Mouse (Mus musculus): ENCODE results near the gene Cmtm5. TPM values are rescaled to one million over a fixed set of nuclear protein-coding genes. Genes with fewer than 3 reads are reported as not detected.

The Cmtm5 gene
- polyA plus RNA-seq, 1 experiment from 2014 or later: 5.2 TPM

- WGBS: 92% methylated on average over 16 of the region's 16 CpGs
- Histone ChIP-seq H3K27ac (no peak overlapping the region), H3K4me3 (no peak overlapping the region), H3K4me1 (peaks cover 17% of the 10 kb centered on the region), H3K9me3 (replicated peaks) (peaks cover 16% of the 10 kb centered on the region), H3K27me3 (no peaks in the 10 kb centered on the region), H3K36me3 (peaks cover 54% of the 10 kb centered on the region), H3K9ac (no peak overlapping the region), H3K4me2 (replicated peaks) (no peak overlapping the region)
- ATAC-seq (ENCODE audit: low FRiP score): no peak
Measured at GRCm38 (mm10) chr14:54920076-54920685, 15.9 kb upstream of the Cmtm5 start.

GRCm38 (mm10) chr14:54924641-54925348 lies 11.3 kb upstream of the Cmtm5 start:
- Histone ChIP-seq H3K27me3 (no peaks in the 10 kb centered on the region; the same call in 1 of the 2 replicates), H3K4me3 (peak overlapping the region; percentile 55), H3K4me1 (peaks cover 39% of the 10 kb centered on the region), H3K9ac (peak overlapping the region; percentile 78), H3K4me2 (replicated peaks) (peak overlapping the region; percentile 91), H3K9me3 (replicated peaks) (peaks cover 16% of the 10 kb centered on the region), H3K36me3 (peaks cover 26% of the 10 kb centered on the region), H3K27ac (peak overlapping the region; percentile 95)
- WGBS: 7% methylated on average over 7 of the region's 7 CpGs
- ATAC-seq (ENCODE audit: low FRiP score): peak; percentile 55

DNA sequence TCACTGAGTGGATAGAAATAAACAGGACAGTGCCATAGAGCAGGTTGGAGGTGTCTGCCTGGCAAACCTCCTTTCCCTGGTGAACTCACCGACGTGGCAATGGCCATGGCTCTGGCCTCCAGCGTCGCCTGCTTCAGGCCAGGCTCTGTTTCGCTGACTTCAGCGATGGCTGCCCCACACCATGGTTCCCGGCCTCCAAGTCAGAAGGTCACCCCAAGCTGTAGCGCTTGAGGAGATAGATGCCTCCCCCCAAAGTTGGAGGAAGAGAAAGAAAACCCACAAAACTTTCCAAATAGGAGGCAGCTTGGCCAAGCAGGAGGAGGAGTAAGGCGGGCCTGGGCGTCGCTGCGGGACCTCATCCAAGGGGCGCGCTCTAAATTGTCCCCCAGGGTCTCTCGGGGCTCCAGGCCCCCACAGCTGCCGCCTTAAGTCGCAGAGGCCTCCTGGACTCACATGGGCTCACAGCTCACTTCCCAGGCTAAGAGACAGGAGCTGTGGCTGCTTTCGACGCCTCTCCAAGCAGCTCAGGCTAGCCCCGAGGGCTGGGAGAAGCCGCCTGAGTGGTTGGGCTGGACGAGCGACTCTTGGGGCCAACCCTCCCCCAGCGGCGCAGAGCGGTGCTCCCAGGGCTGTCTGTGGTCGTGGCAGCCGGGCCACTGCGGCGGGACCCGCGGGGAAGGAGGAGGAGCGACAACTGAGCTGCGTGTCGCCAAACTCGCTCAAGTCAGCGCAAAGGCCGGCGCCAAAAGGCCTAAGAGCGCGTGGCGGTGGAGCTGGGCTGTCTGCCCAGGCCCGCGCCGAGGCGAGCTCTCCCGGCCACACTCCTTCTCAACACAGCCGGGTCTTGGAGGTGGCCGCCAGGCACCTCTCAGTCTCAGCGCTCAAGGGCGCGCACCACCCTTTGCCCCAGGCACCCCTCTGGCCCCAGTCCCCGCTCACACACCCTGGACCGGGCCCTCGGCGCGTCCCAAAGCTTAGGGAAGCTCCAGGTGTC lies 10.4 kb upstream of the Cmtm5 start, which contains the start of gene Efs:
TSS of gene Efs (minus strand) at position 778 of the 994 bp plus-strand sequence.
- peaks cover 16% of the 10 kb centered on the region for H3K9me3 ChIP-seq (replicated peaks)
- peaks cover 17% of the 10 kb centered on the region for H3K36me3 ChIP-seq
- peak within 1 kb of the TSS; percentile 95 for H3K27ac ChIP-seq
- H3K27me3 ChIP-seq: no peaks in the 10 kb centered on the region; the same call in 1 of the 2 replicates
- 1% methylated on average over 57 of the region's 57 CpGs for WGBS
- H3K4me3 ChIP-seq: peak within 1 kb of the TSS; percentile 55
- peaks cover 45% of the 10 kb centered on the region for H3K4me1 ChIP-seq
- peak within 1 kb of the TSS; percentile 91 for H3K4me2 ChIP-seq (replicated peaks)
- H3K9ac ChIP-seq: peak within 1 kb of the TSS; percentile 78
- ATAC-seq (ENCODE audit: low FRiP score): peak; percentile 51

GRCm38 (mm10) chr14:54926401-54927158 lies 9.5 kb upstream of the Cmtm5 start:
- H3K9ac ChIP-seq: peak overlapping the region; percentile 78
- peaks cover 6% of the 10 kb centered on the region for H3K9me3 ChIP-seq (replicated peaks)
- peaks cover 8% of the 10 kb centered on the region for H3K36me3 ChIP-seq
- peak overlapping the region; percentile 95 for H3K27ac ChIP-seq
- no peaks in the 10 kb centered on the region; the same call in 1 of the 2 replicates for H3K27me3 ChIP-seq
- H3K4me2 ChIP-seq (replicated peaks): peak overlapping the region; percentile 91
- ATAC-seq (ENCODE audit: low FRiP score): peak; percentile 72
- peak overlapping the region; percentile 55 for H3K4me3 ChIP-seq
- WGBS: under 1% methylated on average over 39 of the region's 58 CpGs
- H3K4me1 ChIP-seq: peaks cover 45% of the 10 kb centered on the region

- 15% methylated on average over 7 of the region's 7 CpGs for WGBS
- H3K27ac ChIP-seq: peak overlapping the region; percentile 95
- peak overlapping the region; percentile 78 for H3K9ac ChIP-seq
- H3K27me3 ChIP-seq: no peaks in the 10 kb centered on the region; the same call in 1 of the 2 replicates
- H3K36me3 ChIP-seq: peaks cover 1% of the 10 kb centered on the region
- H3K9me3 ChIP-seq (replicated peaks): no peaks in the 10 kb centered on the region
- H3K4me1 ChIP-seq: peaks cover 45% of the 10 kb centered on the region
- peak overlapping the region; percentile 55 for H3K4me3 ChIP-seq
- ATAC-seq (ENCODE audit: low FRiP score): no peak
- peak overlapping the region; percentile 91 for H3K4me2 ChIP-seq (replicated peaks)
Measured at GRCm38 (mm10) chr14:54927296-54927695, 8.8 kb upstream of the Cmtm5 start.

DNA sequence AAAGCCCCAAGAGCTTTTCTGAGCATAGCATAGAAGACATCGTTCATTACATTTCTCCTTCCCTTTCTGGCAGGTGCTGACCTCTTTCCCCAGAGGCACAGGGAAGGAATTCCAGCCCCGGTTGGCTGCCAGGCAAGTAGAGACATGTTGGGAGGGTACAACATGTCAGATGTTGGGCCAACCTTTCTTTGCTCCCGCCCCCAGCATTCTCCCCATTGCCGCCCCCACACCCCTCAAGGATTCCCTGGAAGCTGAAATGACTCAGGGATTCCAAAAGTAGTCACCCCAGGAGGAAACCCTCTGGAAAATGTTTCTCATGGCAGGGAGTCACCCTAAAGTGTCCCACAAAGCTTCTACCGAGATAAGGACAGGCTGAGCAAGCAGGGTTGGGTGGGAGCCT lies 6.3 kb upstream of the Cmtm5 start:
- H3K36me3 ChIP-seq: no peaks in the 10 kb centered on the region
- H3K9ac ChIP-seq: no peak overlapping the region
- H3K4me2 ChIP-seq (replicated peaks): no peak overlapping the region
- ATAC-seq (ENCODE audit: low FRiP score): no peak
- no peak overlapping the region for H3K27ac ChIP-seq
- no peak overlapping the region for H3K4me3 ChIP-seq
- 75% methylated on average over 5 of the region's 5 CpGs for WGBS
- H3K4me1 ChIP-seq: peaks cover 39% of the 10 kb centered on the region
- no peaks in the 10 kb centered on the region for H3K9me3 ChIP-seq (replicated peaks)
- H3K27me3 ChIP-seq: no peaks in the 10 kb centered on the region; the same call in 1 of the 2 replicates

DNA sequence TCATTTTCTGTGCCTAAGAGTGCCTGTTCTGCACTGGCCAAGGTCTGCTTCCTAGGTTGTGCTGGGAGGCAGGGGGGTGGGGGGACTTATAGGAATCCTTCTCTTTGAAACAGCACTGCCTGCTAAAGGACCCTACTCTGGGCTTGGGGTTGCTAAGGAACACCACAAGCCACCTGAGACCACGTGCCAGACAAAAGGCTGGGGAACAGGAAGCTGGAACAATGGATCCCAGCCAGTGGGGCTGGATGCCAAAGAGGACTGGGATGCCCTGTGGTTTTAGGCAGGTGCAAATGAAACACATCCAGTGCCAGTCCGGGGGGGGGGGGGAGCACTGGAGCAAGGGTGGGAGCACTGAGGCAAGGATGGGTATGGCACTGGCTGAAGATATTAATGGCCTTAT lies 5.6 kb upstream of the Cmtm5 start:
- no peaks in the 10 kb centered on the region for H3K9me3 ChIP-seq (replicated peaks)
- no peaks in the 10 kb centered on the region for H3K36me3 ChIP-seq
- ATAC-seq (ENCODE audit: low FRiP score): no peak
- no peaks in the 10 kb centered on the region; the same call in 1 of the 2 replicates for H3K27me3 ChIP-seq
- no peak overlapping the region for H3K4me3 ChIP-seq
- peaks cover 33% of the 10 kb centered on the region for H3K4me1 ChIP-seq
- H3K4me2 ChIP-seq (replicated peaks): no peak overlapping the region
- no peak overlapping the region for H3K9ac ChIP-seq
- WGBS: 19% methylated on average over 2 of the region's 2 CpGs
- no peak overlapping the region for H3K27ac ChIP-seq

GRCm38 (mm10) chr14:54932645-54933150 lies 3.4 kb upstream of the Cmtm5 start, which contains the start of gene Il25:
Il25 (plus strand) TSS chr14:54932695.
- peak; percentile 14; the same call in 1 of the 2 replicates for ATAC-seq (ENCODE audit: low FRiP score)
- no peaks in the 10 kb centered on the region for H3K9me3 ChIP-seq (replicated peaks)
- H3K4me1 ChIP-seq: peaks cover 25% of the 10 kb centered on the region
- H3K36me3 ChIP-seq: no peaks in the 10 kb centered on the region
- H3K4me3 ChIP-seq: no peak within 1 kb of the TSS
- H3K4me2 ChIP-seq (replicated peaks): no peak within 1 kb of the TSS
- no peaks in the 10 kb centered on the region; the same call in 1 of the 2 replicates for H3K27me3 ChIP-seq
- no peak within 1 kb of the TSS for H3K9ac ChIP-seq
- no peak within 1 kb of the TSS for H3K27ac ChIP-seq
- WGBS: 25% methylated on average over 6 of the region's 6 CpGs

- Histone ChIP-seq H3K9ac (0 out of 2 replicates have a peak overlapping the region, but pooled peaks have one; percentile 28), H3K4me3 (no peak overlapping the region), H3K4me2 (replicated peaks) (peak overlapping the region; percentile 15; the same call in 1 of the 2 replicates), H3K36me3 (no peaks in the 10 kb centered on the region), H3K9me3 (replicated peaks) (no peaks in the 10 kb centered on the region), H3K4me1 (peaks cover 19% of the 10 kb centered on the region), H3K27ac (peak overlapping the region; percentile 58), H3K27me3 (no peaks in the 10 kb centered on the region; the same call in 1 of the 2 replicates)
- ATAC-seq (ENCODE audit: low FRiP score): no peak
- WGBS: 50% methylated on average over 6 of the region's 6 CpGs
Measured at GRCm38 (mm10) chr14:54936831-54937160, 735 bp downstream of the Cmtm5 start.

- no peak overlapping the region for H3K27ac ChIP-seq
- no peak overlapping the region for H3K4me3 ChIP-seq
- no peaks in the 10 kb centered on the region; the same call in 1 of the 2 replicates for H3K27me3 ChIP-seq
- no peak overlapping the region for H3K4me2 ChIP-seq (replicated peaks)
- ATAC-seq (ENCODE audit: low FRiP score): no peak
- no peaks in the 10 kb centered on the region for H3K9me3 ChIP-seq (replicated peaks)
- no peaks in the 10 kb centered on the region for H3K36me3 ChIP-seq
- WGBS: 89% methylated on average over 16 of the region's 16 CpGs
- H3K4me1 ChIP-seq: peaks cover 18% of the 10 kb centered on the region
- H3K9ac ChIP-seq: no peak overlapping the region
Measured at GRCm38 (mm10) chr14:54937361-54938182, 1.5 kb downstream of the Cmtm5 start.
